Mouse (Mus musculus): ENCODE data around the gene Spr. TPM values are rescaled to one million over a fixed set of nuclear protein-coding genes. Genes with fewer than 3 reads are reported as not detected.
"Not testable (repeated sequence)": the region's sequence is repeated elsewhere in the genome, so short reads cannot be mapped to it uniquely, and the experiment has no call there.

Spr gene
- 53.8 and 66.2 TPM in 2 replicates for polyA plus RNA-seq (2016; fragmentation: Nextera tagmentation; extraction: Ambion mirVana)

DNA sequence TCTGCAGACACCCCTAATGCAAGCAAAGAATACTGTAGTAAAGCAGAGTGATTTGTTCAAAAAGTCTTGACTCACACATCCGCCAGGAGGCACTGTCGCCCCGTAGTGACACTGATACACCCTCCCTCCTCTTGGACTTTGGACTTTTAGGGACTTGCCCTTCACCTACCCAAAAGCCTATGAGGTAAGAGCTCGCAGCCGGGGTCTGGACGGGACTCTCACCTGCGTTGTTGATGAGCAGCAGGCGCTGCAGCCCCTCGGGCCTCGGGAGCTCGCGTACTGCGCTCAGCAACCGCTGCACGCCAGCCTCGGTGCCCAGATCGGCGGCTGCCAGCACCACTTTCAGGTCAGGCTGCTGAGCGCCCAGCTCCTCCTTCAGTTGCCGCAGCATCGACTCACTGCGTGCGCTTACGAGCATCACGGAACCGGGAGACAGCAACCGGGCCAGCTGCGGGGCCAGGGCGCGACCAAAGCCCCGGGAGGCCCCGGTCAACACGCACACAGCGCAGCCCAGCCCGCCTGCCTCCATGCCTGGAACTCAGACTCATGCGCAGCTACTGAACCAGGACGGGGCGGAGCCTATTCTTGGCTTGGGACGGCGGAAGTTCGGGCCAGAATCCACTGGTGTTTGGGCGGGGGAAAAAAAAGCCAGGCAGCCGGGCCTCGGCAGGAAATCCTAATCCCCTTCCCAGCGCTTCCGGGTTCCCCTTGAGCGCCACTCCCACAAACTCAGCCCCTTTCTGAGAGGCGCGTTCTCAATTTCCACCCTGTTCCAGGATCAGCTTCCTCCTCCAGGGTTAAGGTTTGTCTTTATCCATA is at the start of gene Spr:
Gene Spr (minus strand): TSS at position 550 of the 819 bp plus-strand sequence.
- Histone ChIP-seq H3K27me3 (ENCODE audit: insufficient read depth, poor library complexity, severe bottlenecking) (no peaks in the 10 kb centered on the region), H3K4me3 (peak within 1 kb of the TSS; percentile 84), H3K36me3 (peaks cover 21% of the 10 kb centered on the region), H3K27ac (peak within 1 kb of the TSS; percentile 94), H3K9me3 (no peaks in the 10 kb centered on the region), H3K4me1 (replicated peaks) (peaks cover 9% of the 10 kb centered on the region)
- under 1% methylated on average over 49 of the region's 49 CpGs for WGBS
- DNase-seq (ENCODE audit: low spot score) = peak; percentile 90

DNA sequence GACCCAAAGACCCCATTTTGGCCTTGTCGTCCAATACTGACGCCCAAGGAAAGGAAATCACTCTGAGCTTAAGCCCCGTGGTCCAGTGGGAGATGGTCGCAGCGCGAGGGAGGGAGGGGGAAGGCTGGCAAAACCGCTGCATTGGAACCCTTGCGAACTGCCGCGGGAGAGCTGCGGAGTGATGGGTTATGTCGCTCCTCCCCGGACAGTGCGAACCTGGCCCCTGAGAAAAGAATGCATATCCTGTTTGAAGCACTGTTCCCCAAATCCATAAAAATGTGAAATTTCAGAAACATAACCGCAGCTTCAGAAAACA is 49.1 kb upstream of the Spr start:
- Histone ChIP-seq H3K27ac (no peak overlapping the region), H3K4me1 (replicated peaks) (peaks cover 49% of the 10 kb centered on the region), H3K4me3 (peak overlapping the region; percentile 57), H3K9me3 (no peaks in the 10 kb centered on the region), H3K27me3 (ENCODE audit: insufficient read depth, poor library complexity, severe bottlenecking) (peaks cover 94% of the 10 kb centered on the region), H3K36me3 (no peaks in the 10 kb centered on the region)
- no peak for DNase-seq (ENCODE audit: low spot score)
- WGBS = under 1% methylated on average over 15 of the region's 15 CpGs

DNA sequence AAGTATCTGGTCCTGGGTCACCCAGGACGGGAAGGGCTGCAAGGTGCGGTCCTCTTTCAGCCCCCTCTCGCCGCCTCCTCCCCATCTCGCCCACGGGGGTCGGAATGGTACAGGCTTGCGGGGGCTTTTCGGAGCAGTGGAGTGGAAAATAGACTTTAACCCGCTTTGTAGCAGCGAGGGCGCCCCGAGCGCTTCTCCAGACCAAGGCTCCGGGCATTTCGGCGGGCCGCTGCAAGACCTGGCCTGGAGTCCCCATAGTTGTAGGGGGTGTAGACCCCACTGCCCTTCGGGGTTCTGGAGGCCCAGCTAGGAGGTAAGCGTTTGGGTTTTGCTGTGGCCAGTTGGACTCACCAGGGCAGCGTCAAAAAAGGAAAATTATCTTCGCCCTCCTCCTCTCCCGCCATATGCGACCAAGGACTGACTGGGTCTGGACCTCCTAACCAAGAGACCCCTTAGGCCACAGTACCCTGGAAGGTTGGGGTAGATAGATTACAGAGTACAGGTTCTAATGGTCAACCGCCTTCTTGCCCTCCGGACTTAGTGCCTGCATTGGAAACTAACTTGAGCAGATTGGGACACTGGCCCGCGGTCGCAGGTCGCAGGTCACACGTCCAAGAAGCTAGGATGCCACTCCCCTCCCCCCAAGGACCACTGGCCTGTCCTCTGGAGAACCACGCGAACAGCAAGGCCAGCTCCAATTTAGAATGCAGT is 48.6 kb upstream of the Spr start:
- H3K27me3 ChIP-seq (ENCODE audit: insufficient read depth, poor library complexity, severe bottlenecking) = peaks cover 91% of the 10 kb centered on the region
- no peaks in the 10 kb centered on the region for H3K9me3 ChIP-seq
- DNase-seq (ENCODE audit: low spot score) = peak; percentile 56
- peak overlapping the region; percentile 57 for H3K4me3 ChIP-seq
- no peaks in the 10 kb centered on the region for H3K36me3 ChIP-seq
- WGBS = 1% methylated on average over 33 of the region's 33 CpGs
- no peak overlapping the region for H3K27ac ChIP-seq
- peaks cover 49% of the 10 kb centered on the region for H3K4me1 ChIP-seq (replicated peaks)

DNA sequence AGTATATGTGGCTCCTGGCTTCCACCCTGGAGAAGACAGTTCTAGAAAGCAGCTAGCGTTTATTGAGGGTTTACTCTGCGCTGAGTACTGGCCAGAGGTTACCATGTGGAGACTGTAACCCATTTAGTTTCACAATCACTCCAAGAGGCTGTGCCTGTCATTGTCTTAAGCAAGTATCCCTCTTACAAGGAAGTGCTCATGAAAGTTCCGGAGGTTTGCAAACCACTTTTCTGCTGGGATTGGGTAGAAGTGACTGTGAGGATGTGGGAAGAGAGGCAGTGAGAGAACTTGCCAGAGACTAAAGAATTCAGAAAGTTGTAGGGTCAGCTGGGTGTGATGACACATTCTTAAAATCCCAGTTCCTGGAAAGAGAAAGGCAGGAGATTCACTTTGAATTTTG is 46.4 kb upstream of the Spr start:
- Histone ChIP-seq H3K4me3 (no peak overlapping the region), H3K36me3 (no peaks in the 10 kb centered on the region), H3K27ac (no peak overlapping the region), H3K9me3 (no peaks in the 10 kb centered on the region), H3K27me3 (ENCODE audit: insufficient read depth, poor library complexity, severe bottlenecking) (peaks cover 71% of the 10 kb centered on the region), H3K4me1 (replicated peaks) (peaks cover 34% of the 10 kb centered on the region)
- no peak for DNase-seq (ENCODE audit: low spot score)
- WGBS = 60% methylated on average over 3 of the region's 3 CpGs

DNA sequence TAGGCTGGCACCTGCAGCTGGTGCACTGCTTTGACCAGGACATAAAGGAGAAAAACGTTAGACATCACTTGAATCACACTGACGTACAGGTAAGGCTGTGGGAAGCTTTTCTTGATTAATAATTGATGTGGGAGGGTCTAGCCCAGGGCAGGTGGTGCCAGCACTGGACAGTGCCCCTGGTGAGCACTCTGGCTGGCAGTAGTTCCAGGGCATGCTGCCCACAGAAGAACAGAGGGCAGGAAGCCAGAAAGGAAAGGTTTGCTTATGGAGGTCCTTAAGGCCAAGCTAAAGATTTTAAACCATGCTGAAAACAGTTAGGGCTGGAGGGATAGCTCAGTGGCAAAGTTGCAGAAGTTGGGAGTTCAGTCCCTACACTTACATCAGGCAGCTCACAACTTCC is 42.5 kb upstream of the Spr start:
- Histone ChIP-seq H3K4me1 (replicated peaks) (no peaks in the 10 kb centered on the region), H3K27ac (no peak overlapping the region), H3K9me3 (no peaks in the 10 kb centered on the region), H3K4me3 (no peak overlapping the region), H3K36me3 (no peaks in the 10 kb centered on the region), H3K27me3 (ENCODE audit: insufficient read depth, poor library complexity, severe bottlenecking) (peaks cover 37% of the 10 kb centered on the region)
- WGBS = 67% methylated on average over 2 of the region's 2 CpGs
- DNase-seq (ENCODE audit: low spot score) = no peak

DNA sequence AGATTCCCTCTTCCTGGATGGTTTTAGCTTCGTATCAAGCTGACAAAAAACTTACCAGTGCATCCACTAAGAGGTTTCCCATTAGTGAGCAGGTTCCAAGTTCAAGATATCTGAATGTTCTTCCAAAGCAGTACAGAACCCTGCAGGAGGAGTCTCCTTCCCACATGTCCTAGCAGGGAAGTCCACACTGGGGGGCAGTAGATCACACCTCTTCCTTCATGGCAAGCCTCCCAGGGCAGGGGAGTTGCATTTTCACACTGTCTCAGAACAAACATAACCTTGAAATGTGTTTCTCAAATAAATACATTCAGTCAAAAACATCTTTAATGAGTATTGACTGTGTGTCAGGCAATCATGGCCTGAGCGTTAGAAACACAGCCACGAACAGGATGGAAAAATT is 42.0 kb upstream of the Spr start:
- WGBS = 81% methylated on average over 3 of the region's 3 CpGs
- Histone ChIP-seq H3K9me3 (no peaks in the 10 kb centered on the region), H3K27ac (no peak overlapping the region), H3K36me3 (no peaks in the 10 kb centered on the region), H3K27me3 (ENCODE audit: insufficient read depth, poor library complexity, severe bottlenecking) (peaks cover 33% of the 10 kb centered on the region), H3K4me1 (replicated peaks) (no peaks in the 10 kb centered on the region), H3K4me3 (no peak overlapping the region)
- DNase-seq (ENCODE audit: low spot score) = no peak

DNA sequence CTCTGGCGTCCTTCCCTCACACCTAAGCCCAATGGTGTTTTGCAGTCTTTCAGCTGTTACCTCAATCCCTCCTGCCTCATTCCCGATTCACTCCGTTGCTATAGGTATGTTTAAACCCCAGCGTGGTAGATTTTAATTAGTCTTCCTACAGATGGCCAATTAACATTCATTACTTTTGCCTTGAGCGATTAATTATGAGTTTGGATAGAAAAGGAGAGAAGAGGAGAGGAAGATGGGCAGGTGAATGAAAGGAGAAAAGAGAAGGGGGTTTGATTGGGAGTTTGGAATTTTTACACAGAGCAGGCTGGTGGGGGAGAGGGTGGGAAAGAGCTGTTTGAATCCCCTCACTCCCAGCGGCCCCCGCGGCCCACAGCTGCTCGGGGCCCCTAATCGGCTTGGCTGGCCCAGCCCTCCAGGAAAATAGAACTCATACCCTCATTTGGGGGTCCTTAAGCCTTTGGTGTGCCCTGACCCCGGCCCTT is 27.9 kb upstream of the Spr start:
- Histone ChIP-seq H3K4me3 (no peak overlapping the region), H3K36me3 (no peaks in the 10 kb centered on the region), H3K27me3 (ENCODE audit: insufficient read depth, poor library complexity, severe bottlenecking) (peaks cover 30% of the 10 kb centered on the region), H3K27ac (no peak overlapping the region), H3K4me1 (replicated peaks) (peaks cover 18% of the 10 kb centered on the region), H3K9me3 (no peaks in the 10 kb centered on the region)
- 55% methylated on average over 11 of the region's 11 CpGs for WGBS
- no peak for DNase-seq (ENCODE audit: low spot score)

DNA sequence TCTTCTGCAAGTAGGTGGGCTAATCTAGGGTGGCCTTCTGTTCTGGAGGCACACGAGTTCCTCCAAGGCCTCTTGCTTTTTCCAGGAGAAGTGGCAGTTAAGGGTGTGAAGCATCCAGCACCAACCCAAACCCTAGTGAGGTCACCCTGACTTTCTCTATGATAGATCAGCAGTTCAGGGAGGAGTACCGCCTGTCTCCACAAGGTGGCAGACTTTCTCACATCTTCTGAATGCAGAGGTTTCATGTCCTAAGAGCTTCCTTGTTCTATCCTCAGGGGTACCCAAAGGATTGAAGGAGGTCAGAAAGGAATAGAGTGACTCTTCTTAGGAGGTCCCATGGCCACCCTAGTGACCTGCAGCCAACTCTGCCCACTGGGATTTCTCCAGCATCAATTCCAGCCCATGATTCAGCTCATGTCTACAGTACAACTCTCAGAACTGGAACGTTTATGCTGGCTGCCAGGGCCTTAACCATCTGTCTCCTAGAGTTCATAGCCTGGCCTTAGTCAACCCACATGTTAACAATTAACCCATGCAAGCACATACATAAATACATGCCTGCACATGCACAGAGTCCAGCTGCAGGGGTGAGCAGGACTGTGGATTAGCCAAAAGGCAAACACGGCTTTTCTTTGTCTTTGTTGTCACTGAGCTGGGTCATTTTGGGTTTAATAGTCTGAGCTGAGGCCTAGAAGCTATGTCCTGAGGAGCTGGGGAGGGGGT is 22.8 kb upstream of the Spr start:
- Histone ChIP-seq H3K36me3 (no peaks in the 10 kb centered on the region), H3K9me3 (no peaks in the 10 kb centered on the region), H3K4me1 (replicated peaks) (peaks cover 4% of the 10 kb centered on the region), H3K27me3 (ENCODE audit: insufficient read depth, poor library complexity, severe bottlenecking) (peaks cover 35% of the 10 kb centered on the region), H3K27ac (no peak overlapping the region), H3K4me3 (no peak overlapping the region)
- 46% methylated on average over 4 of the region's 4 CpGs for WGBS
- DNase-seq (ENCODE audit: low spot score) = peak; percentile 82

DNA sequence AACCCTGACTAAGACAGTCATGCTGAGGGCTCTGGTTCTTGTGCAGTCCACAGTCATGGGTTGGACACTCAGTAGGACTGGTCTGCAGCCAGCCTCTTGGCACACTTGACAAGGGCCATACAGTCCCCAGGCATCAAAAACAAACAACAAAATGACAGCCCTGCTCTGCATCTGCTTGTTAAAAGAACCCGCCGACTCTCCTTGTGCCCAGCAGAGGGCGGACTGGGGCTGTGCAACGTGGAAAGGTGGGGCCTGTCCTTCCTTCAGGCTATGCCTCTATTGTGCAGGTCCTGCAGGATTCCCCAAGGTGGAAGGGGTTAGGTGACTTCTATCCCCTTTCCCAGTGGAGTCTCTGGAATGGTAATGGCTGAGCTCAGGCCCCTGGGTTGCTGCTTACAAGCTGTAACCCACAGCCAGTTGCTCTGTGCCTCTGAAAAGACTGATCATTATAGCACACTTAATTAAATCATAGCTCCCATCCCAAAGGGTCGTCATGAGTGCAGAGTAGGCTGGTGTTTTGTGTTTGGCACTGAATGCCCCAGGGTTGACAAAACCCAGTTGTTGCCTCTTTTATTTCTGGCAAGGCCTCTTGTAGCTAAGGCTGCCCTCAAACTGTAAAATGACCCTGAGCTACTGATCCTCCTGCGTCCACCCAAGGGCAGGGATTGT is 21.7 kb upstream of the Spr start:
- not testable (repeated sequence) for H3K27ac ChIP-seq; H3K9me3 ChIP-seq; H3K4me1 ChIP-seq (replicated peaks); H3K36me3 ChIP-seq; H3K4me3 ChIP-seq
- H3K27me3 ChIP-seq (ENCODE audit: insufficient read depth, poor library complexity, severe bottlenecking) = peaks cover 31% of the 10 kb centered on the region
- peak; percentile 57 for DNase-seq (ENCODE audit: low spot score)
- WGBS = 24% methylated on average over 6 of the region's 6 CpGs

DNA sequence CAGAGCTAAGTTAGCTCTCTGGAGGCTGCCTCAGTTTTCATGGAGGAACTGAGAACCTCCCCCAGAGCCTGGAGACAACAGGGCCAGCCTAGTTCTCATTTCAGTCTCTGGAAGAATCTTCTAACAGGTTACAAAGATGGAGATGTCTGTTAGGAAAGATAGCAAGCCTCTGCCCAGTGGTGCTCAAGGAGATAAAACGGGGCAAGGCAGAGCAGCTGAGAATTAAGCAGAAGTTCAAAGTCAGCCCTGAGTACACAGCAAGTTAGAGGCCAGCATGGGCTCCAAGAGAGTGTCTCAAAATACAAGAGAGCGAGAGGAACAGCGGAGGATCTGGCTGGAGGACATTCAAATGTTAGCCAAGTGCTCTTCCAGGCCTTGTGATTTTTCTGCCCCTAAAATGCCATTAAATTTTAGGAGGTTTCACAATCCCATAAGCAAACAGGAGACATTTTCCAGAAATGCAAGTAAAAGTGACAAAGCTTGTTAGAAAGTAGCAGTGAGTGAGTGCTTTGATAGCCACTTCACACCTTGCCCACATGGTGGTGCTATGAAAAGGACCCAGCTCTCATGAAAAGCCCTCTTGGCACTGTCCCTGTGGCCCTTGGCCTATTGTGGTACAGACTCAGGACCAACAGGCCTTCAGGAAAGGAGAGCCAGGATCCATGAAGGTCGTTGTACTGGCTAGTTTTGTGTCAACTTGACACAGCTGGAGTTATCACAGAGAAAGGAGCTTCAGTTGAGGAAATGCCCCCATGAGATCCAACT is 20.7 kb upstream of the Spr start:
- not testable (repeated sequence) for H3K36me3 ChIP-seq; H3K4me3 ChIP-seq; H3K27ac ChIP-seq; H3K9me3 ChIP-seq; DNase-seq (ENCODE audit: low spot score)
- WGBS = 73% methylated on average over 4 of the region's 4 CpGs
- H3K4me1 ChIP-seq (replicated peaks) = peaks cover 12% of the 10 kb centered on the region
- peaks cover 25% of the 10 kb centered on the region for H3K27me3 ChIP-seq (ENCODE audit: insufficient read depth, poor library complexity, severe bottlenecking)

DNA sequence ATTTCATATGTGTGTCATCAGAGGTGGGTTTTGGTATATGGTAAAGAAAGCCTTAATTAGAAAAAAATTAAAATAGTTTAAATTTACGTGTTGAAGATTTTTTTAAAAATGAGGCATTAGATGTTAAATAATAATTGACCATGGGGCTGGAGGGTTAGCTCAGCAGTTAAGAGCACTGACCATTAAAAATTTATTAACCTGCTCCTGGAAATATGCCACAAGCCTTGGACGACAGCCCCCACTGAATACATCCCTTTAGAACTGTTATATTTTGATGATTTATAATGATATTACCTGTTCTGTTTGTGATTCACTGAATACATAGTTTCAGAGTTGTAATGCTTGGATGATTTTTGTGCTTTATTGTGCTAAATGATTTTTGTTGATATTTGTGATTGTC is 19.0 kb upstream of the Spr start:
- not testable (repeated sequence) for H3K9me3 ChIP-seq; H3K4me3 ChIP-seq; DNase-seq (ENCODE audit: low spot score); H3K36me3 ChIP-seq; H3K27ac ChIP-seq
- 79% methylated on average over 2 of the region's 2 CpGs for WGBS
- Histone ChIP-seq H3K4me1 (replicated peaks) (peaks cover 12% of the 10 kb centered on the region), H3K27me3 (ENCODE audit: insufficient read depth, poor library complexity, severe bottlenecking) (peaks cover 22% of the 10 kb centered on the region)

Measured in hindbrain, embryonic 10.5 days (tissue).